Mouse (Mus musculus) cerebellum, adult 9-10 months (tissue): Measurements from ENCODE around the gene Zfp346.

ENCODE experiments used
- DNase-seq: peaks from one replicate; pipeline ENCODE4 v3.0.0; 2022

Zfp346 gene

DNA sequence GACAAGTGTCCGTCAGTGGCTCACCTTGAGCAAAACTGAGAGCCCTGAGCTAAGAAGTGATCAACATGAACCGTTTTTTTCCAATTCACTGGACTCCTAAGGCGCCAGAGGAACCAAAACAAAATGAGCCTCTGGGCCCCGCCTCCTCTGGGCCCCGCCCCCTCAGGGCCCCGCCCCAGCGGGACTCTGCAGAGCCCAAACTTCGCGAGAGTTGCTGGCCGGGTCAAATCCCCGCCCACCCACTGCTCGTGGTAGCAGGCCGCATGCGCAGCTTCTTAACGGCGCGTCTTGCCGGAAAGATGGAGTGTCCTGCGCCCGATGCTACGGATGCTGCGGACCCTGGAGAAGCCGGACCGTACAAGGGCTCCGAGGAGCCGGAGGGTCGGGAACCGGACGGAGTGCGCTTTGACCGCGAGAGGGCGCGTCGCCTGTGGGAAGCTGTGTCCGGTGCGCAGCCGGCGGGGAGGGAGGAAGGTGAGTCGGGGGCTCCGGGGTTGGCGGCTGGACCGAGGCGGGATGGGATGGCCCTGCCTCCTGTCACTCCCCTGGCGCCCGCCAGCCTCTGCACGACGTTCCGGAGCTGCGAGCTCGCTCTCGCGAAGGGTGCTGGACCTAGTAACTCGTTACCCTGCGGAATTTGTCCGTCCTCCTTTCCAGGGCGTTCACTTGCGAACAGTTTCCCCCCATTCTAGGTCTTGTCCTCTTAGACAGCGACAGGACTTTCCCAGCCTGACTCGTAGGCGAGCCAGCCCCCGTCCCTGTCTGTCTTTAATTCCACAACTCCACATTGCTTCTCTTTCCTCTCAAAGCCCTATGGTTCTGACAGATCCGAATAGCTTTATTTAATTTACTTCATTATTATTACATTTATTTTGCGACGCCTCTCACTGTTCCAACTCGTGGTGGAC, at the start of gene Zfp346:
Zfp346 (plus strand) TSS at position 267 of the 908 bp plus-strand sequence.
- DNase-seq, result peak; percentile 98

DNA sequence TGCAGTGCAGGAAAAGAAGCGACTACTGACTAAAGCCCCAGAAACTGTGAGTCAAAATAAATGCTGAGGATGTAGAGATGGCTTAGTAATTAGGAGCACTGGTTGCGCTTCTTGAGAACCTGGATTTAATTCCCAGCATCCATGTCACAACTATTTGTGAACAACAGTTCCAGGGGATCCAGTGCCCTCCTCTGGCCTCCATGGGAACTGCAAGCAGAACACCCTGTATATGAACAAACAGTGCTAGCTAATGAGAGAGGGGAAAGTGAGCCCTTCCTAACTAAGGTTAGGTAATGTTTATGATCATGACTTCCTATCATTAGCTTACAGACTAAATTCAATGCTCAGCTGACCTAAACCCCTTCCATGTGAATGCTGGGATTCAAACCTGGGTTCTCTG, 47.1 kb upstream of the Zfp346 start:
- peak; percentile 11 for DNase-seq

DNA sequence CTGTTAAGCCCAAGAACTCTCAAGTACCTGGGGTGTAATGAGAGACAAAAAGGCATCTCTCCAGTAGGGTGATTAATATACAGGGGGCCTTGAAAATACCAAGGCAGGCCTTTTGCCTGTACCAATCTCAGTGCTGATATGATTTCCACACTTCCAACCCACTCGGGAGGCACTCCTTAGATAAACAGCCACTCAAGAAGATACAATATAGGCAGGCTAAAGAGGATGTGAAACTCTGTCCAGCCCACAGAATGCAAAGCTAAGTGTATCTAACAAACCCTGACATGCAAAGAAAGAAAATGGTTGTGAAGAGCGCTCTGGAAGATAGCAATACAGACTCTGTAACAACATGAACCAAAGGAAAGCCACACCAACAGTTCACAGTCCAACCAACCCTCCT, 41.8 kb upstream of the Zfp346 start:
- no peak for DNase-seq

- DNase-seq, result no peak
These were observed 35.4 kb upstream of the Zfp346 start for GRCm38 (mm10) chr13:55069719-55070118.

DNA sequence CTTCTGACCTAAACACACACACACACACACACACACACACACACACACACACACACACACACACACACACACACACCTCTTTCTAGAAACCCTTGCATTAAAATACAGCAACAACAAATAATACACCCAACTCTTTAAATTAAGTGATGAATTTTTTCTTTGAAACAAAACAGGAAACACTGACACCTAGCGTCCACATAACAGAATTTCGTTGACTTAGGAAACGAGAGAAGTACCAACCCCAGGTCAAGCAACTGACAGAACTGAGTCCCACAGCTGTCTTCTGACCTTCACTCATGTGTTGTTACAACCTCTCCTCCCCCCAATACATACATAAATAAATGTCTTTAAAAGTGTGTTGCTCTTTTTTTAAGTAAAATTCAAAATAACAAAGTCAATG, 33.8 kb upstream of the Zfp346 start:
- DNase-seq, result peak; percentile 56

GRCm38 (mm10) chr13:55075597-55075996, 29.5 kb upstream of the Zfp346 start:
- no peak for DNase-seq

GRCm38 (mm10) chr13:55092588-55092987, 12.5 kb upstream of the Zfp346 start:
- no peak for DNase-seq

DNA sequence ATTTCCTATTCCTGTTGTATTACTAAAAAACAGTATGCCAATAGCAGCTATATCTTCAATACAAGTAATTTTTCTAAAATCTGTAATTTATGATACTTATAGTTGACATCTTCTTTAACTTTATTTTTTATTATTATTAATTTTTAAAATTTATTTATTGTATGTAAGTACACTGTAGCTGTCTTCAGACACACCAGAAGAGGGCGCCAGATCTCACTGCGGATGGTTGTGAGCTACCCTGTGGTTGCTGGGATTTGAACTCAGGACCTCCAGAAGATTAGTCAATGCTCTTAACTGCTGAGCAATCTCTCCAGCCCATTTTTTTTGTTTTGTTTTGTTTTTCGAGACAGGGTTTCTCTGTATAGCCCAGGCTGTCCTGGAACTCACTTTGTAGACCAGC, 7.3 kb upstream of the Zfp346 start:
- peak; percentile 20 for DNase-seq

GRCm38 (mm10) chr13:55099066-55099725, 5.9 kb upstream of the Zfp346 start:
- DNase-seq, result peak; percentile 56

GRCm38 (mm10) chr13:55099726-55100478, 5.2 kb upstream of the Zfp346 start, which contains the start of gene Uimc1:
Gene Uimc1 (minus strand): TSS chr13:55100300.
- peak; percentile 68 for DNase-seq

DNA sequence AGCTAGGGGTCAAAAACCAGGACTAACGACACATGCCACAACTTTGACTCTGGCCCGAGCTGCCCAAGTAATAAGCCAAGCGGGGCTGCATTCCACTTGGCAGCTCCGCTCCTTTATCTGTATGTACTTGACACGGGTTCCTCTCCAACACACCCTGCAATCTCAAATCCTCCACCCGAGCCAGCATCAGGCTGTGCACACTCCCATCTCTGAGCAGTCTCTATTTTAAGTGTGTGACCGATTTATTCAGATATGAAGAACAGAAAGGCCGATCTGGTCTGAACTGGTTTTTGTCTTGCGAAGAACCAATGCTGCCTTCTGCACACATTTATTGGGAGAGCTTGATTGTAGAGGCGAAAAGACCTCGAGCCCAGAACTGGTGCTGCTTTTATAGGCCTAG, 3.5 kb upstream of the Zfp346 start:
- peak; percentile 21 for DNase-seq

DNA sequence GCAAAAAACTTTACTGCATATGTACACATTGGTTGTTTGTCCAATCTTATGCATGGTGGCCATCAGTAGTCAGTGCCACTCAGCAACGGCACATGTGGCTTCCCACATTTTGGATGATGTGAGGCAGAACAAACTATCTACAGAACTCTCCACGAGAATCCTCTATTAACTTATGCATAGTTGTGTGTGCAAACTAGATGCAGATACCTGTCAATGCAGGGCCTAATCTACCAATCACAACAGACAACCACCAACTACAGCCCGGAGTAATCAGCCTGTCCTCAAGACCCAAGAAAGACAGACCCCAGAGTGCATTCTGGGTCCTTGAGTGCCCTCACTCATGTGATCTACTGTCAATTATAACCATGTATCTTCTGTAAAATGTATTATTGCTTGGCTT, 2.7 kb upstream of the Zfp346 start:
- DNase-seq, result no peak

DNA sequence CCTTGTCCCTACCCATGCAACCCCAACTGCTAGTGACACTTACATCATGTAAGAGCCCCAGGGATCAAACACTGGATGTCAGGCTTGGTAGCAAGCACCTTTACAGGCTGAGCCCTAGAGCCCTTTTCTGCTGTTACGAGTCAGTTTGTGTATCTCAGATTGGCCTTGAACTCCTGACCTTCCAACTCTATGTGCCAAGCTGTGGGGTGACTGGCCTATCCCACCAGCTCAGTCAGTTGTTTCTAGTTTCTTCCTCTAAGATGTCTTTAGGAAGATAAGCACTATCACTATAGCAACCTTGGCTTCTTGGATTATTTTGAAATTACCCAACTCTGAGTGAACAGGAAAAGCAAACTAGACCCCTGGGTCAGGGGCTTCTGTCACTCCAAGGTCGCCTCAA, 1.8 kb upstream of the Zfp346 start:
- peak; percentile 28 for DNase-seq

DNA sequence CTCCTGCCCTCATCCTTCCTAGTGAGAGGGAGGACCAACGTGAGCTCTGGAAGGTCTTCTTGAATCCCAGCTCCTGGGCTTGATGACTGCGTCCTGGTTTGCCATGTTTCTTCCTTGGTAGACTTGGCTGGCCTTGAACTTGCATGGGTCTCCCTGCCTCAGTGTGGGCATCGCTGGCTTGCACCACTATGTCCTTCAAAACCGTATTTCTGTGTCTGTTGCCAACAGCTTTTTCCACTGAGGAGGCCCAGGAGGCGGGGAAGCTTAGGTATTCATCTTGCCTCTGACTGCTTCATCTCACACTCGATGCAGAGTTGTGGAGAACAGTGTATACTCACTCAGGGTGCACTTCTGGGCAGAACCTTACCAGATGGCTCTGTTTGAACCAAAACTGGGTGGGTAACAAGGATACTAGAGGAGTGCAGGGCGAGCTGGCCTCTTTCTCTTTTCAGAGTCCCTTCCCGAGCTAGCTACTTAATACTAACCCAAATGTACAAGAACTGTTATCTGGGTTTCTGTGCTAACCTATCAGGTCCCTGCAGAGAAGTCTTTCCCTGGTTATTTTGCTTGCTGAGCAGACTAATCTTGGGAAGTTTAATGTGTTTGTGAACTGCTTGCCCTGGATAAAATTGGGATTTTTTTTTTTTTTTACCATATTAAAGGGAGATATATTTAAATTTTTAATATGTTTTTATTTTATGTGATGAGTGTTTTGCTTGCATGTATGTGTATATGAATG, 1.0 kb downstream of the Zfp346 start:
- DNase-seq, result peak; percentile 39

- DNase-seq, result no peak
These were observed 2.0 kb downstream of the Zfp346 start for GRCm38 (mm10) chr13:55107116-55107515.

GRCm38 (mm10) chr13:55107694-55108093, 2.6 kb downstream of the Zfp346 start:
- DNase-seq, result no peak

DNA sequence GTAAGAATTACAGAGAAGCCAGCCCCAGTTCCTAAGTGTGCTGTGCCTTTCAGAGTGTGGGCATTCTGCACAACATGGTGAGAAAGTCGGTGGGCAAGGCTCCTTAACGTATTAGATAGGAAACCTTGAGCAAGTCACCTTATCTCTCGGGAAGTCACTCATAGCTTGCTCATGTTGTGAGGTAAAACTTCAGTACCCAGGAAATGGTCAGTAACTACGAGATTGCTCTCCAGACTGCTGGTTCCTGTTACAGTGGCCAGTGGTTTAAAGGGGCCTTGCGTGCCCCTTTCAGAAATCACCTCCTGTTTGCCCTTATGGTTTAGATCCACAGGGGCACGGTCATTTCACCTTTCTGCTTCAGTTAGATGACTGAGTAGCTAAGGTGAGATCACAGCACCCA, 9.3 kb downstream of the Zfp346 start:
- no peak for DNase-seq

DNA sequence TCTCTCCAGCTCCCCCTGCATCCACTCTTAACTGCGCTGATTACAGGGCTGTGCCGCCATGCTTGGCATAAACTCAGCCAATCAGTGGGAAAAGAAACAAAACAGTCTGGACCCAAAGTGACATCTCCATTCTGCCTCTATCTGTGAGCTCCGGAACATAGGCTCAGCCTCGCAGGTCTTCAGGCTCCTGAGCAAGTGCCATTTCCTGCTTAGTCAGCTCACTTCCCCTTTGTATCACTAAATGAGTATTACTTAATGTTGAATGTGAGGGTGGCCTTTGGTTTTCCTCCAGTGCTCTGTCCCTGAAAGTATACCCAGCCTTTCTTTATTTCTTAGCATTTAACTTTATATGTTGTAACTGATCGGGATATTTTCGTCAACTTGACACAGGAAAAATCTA, 19.8 kb downstream of the Zfp346 start:
- no peak for DNase-seq

GRCm38 (mm10) chr13:55133448-55133847, 28.3 kb downstream of the Zfp346 start, which contains the start of gene Gm17617:
Gene Gm17617 (minus strand): TSS chr13:55133548.
- no peak for DNase-seq

- peak; percentile 17 for DNase-seq
These were observed 30.3 kb downstream of the Zfp346 start for GRCm38 (mm10) chr13:55135382-55135781.

GRCm38 (mm10) chr13:55140271-55140670, 35.2 kb downstream of the Zfp346 start:
- DNase-seq, result no peak

- no peak for DNase-seq
These were observed 47.7 kb downstream of the Zfp346 start, which contains the start of gene Fgfr4 for GRCm38 (mm10) chr13:55152621-55153415. Gene Fgfr4 (plus strand): TSS chr13:55152640.
